Mouse (Mus musculus) lung, postnatal 0 days (tissue): ENCODE measurements around the gene Pam16.
A peak's percentile ranks its signal among the peaks of the same experiment; 100 is the strongest.

Experiments used
- CTCF ChIP-seq: IDR thresholded peaks from 2 replicates; pipeline ENCODE4 v1.5.1; 2016; ENCODE audit warnings: antibody characterized with exemption, mild to moderate bottlenecking
- EP300 ChIP-seq: IDR thresholded peaks from 2 replicates; pipeline ENCODE4 v1.6.1; 2016; ENCODE audit warnings: antibody characterized with exemption, mild to moderate bottlenecking, control low read depth

DNA sequence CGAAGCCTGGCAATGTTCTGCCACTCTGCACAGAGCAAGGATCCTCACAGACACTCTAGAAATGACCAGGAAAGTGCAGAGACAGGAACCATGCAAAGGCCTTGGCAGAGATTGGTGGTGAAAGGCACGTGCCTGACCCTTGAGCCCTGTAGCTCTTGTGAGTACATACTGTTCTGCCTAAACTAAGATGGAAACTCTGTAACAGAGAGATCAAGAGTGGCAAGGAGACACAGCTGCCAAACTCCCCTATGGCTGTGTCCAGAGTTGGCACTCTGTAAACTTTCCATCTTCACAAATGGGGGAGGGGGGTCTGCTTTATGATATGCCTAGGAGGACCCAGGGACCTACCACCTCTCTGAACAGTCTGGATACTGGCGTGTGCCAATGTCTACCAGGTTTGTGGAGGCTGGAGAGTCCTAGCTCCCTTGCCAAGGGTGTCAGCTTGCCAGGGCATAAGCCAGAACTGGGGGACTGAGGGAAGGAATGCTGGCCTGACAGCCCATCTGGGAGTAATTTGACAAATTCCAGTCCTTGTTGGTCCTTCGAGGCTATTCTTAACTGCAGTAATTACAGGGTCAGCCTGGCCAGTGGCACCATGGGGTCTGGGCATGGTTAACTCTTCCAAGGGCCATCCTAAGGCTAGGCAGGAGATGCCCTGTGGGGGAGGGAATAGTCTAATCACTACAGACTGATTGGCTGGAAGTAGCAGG, 28.1 kb upstream of the Pam16 start:
- no peak for TF ChIP-seq CTCF
- TF ChIP-seq EP300, result 0 out of 2 replicates have a peak, but pooled peaks have one; percentile 22
